Mouse (Mus musculus): ENCODE results near the gene Prm1. TPM values are rescaled to one million over a fixed set of nuclear protein-coding genes. Genes with fewer than 3 reads are reported as not detected.

Gene Prm1
- total RNA-seq, 2 experiments from 2014 or later = not detected

DNA sequence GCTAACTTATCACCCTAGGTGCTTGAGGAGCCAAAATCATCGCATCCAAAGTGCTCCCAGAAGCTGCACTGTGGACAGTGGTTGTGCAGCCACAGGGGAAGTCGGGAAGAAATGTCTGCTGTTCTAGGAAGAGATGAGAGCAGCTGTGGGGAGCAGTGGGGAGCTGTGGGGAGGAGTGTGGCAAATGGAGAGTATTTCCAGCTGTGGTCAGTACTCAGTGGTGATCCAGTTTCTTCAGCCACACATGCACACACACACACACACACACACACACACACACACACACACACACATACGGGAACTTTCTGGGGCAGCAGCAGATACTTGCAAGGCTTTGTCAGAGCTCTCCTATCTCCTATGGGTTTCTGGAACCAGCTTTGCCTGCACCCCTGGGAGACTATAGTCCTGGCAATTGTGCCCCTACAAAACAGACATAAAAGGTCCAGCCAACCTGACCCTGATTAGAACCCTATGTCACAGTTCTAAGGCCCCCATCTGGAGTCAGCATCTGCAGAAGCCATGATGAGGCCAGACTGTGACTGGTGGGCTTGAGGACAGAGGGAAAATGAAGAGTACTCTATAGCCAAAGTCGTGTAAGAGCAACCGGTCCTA lies 43.0 kb downstream of the Prm1 start:
- no peak for ATAC-seq (replicated peaks; ENCODE audit: low FRiP score, poor library complexity, severe bottlenecking)

DNA sequence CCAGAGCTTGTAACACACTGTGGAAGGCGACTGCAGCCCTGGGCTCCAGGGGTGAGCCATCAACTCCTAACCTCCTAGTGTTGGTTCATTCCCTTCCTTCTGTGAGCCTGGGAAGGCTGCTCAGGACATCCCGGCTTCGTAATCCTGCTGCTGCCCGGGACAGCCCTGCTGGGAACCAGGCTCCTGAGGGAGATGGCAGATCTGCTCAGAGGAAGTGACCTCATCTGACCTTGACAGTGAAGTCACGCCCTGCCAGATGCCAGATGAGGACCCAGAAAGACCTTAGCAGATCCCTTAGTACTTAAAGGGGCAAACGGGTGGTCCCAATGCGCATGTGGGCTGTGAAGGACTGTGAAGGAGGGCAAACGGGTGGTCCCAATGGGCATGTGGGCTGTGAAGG lies 44.5 kb downstream of the Prm1 start:
- no peak for ATAC-seq (replicated peaks; ENCODE audit: low FRiP score, poor library complexity, severe bottlenecking)

DNA sequence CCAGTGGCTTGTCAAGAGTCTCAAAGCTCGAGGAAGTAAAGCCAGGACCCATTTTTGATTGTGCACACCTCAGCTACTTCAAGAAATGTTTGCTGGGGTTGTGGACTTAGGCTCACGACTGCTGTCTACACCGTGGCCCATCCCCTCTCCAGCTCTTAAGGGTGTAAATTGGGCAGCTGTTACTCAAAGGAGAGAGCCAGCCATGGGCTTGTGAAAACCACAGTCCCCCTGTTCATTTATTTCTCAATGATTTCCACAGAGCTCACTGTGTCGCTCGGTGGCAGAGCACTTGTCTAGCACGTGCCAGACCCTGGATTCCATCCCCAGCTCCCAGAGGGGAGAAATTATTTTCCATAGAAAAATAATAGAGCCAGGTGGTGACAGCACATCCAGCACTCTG lies 49.5 kb downstream of the Prm1 start:
- no peak for ATAC-seq (replicated peaks; ENCODE audit: low FRiP score, poor library complexity, severe bottlenecking)

DNA sequence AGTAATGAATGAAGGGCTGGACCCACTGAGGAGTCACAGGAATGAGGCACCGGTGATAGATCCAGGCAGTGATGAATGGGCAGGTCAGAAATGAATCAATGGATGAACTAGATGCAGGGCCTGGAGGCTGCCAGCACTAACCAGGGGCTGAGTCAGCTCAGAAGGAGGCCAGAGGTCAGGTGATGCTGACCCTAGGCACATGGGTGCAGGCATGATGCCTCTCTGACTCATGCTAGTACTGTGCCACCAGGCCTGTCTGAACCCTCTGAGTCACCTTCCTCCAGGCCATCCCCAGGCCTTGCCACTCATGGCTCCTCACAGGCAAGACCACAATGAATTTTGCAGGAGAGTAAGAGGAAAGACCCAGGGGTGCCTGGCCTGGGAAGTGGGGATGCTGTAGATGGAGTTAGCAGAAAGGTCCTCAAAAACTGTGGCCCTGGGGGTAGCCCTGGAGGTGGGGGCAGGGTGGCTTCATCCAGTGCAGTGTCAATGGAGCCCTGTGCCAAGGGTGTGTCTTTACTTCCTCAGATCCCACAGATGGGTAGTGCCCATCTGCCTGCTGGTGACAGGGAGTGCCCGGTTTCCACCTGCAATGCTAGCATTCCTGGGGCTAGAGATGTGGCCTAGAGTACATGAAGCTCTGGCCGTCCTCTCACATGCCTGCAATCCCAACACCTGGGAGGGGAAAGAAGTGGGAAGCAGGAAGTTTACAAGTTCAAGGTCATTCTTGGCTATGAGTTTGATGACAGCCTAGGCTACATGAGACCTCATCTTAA lies 50.9 kb downstream of the Prm1 start:
- no peak for ATAC-seq (replicated peaks; ENCODE audit: low FRiP score, poor library complexity, severe bottlenecking)

DNA sequence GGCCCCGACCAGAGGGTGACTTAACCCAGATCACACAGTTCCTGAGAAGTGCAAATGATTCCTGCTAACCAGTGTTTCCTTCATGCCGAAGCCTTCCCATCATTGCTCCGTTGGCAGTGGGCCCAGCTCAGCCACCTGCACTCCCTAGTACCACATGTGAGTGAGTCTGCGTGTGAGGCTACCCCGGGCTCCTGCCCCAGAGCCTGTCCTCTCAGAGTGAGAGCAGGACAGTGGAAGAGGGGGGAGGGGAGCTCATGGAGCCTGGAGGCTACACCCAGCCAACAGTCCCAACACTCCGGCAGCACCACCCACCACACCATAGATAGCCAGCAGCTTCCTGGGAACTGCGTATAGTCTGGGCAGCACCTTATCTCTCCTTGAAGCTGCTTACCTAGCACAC lies 55.8 kb downstream of the Prm1 start:
- no peak for ATAC-seq (replicated peaks; ENCODE audit: low FRiP score, poor library complexity, severe bottlenecking)

DNA sequence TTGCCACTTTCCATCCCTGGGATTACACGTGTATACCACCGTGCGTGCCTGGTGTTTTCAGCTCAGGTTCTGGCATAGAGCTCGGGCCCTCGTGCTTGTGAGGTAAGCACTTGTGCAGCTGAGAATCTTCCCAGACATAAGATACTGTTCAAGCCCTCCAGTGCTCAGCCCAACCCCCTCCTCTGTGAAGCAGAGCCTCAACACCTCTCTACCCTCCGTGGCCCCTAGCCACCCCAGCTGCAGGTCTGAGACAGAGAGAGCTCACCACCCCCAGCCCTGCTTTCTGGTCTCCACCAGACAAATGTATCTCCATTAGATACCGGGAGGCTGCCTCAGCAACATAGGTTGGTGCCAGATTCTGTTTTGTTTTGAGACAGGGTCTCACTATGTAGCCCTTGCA lies 56.4 kb downstream of the Prm1 start:
- ATAC-seq (replicated peaks; ENCODE audit: low FRiP score, poor library complexity, severe bottlenecking) = no peak

Other genes with a start within 250 kb of the Prm1 start
- 0.72 TPM in 1 of 2 replicates, not detected in the other for gene Socs1, start 20.3 kb downstream of the Prm1 start, total RNA-seq (2015; ENCODE audit: low replicate concordance)
- gene Socs1, start 20.3 kb downstream of the Prm1 start, total RNA-seq (2017; ENCODE audit: low replicate concordance) = 0.08 and 1.0 TPM in 2 replicates
- gene Tnp2, start 17.2 kb downstream of the Prm1 start, total RNA-seq (2015; ENCODE audit: low replicate concordance) = not detected in 2 replicates
- not detected in 2 replicates for gene Tnp2, start 17.2 kb downstream of the Prm1 start, total RNA-seq (2017; ENCODE audit: low replicate concordance)
- gene Prm3, start 14.9 kb downstream of the Prm1 start, total RNA-seq (2015; ENCODE audit: low replicate concordance) = not detected in 2 replicates
- not detected in 2 replicates for gene Prm3, start 14.9 kb downstream of the Prm1 start, total RNA-seq (2017; ENCODE audit: low replicate concordance)
- gene Prm2, start 9.7 kb downstream of the Prm1 start, total RNA-seq (2015; ENCODE audit: low replicate concordance) = not detected in 2 replicates
- gene Prm2, start 9.7 kb downstream of the Prm1 start, total RNA-seq (2017; ENCODE audit: low replicate concordance) = not detected in 2 replicates
- gene Gm11172, start 7.1 kb upstream of the Prm1 start, total RNA-seq (2015; ENCODE audit: low replicate concordance) = not detected in 2 replicates
- gene Gm11172, start 7.1 kb upstream of the Prm1 start, total RNA-seq (2017; ENCODE audit: low replicate concordance) = not detected in 2 replicates
- gene Rmi2, start 29.2 kb upstream of the Prm1 start, total RNA-seq (2015; ENCODE audit: low replicate concordance) = 1.3 and 3.6 TPM in 2 replicates
- gene Rmi2, start 29.2 kb upstream of the Prm1 start, total RNA-seq (2017; ENCODE audit: low replicate concordance) = 2.0 and 3.2 TPM in 2 replicates